Mouse (Mus musculus): ENCODE measurements around the gene Rab38. TPM values are rescaled to one million over a fixed set of nuclear protein-coding genes. Genes with fewer than 3 reads are reported as not detected.

Rab38 gene
- polyA plus RNA-seq (2014; fragmentation: Nextera tagmentation; extraction: Ambion mirVana) = 4.9 and 5.9 TPM in 2 replicates

GRCm38 (mm10) chr7:88429786-88430691, at the start of gene Rab38:
Rab38 (plus strand) TSS chr7:88430273.
- no peak within 1 kb of the TSS for H3K27ac ChIP-seq (ENCODE audit: low read depth, low read length)
- peak within 1 kb of the TSS; percentile 91 for H3K4me2 ChIP-seq (ENCODE audit: low read depth)
- 1% methylated on average over 35 of the region's 35 CpGs for WGBS

GRCm38 (mm10) chr7:88394568-88394967, 35.5 kb upstream of the Rab38 start:
- H3K9ac ChIP-seq (ENCODE audit: low read length) = no peak overlapping the region
- no peak overlapping the region for H3K4me3 ChIP-seq (ENCODE audit: low read depth, low read length)
- H3K4me2 ChIP-seq (ENCODE audit: low read depth) = no peak overlapping the region
- DNase-seq (ENCODE audit: low spot score) (no peak), ATAC-seq (ENCODE audit: insufficient read depth, low FRiP score, low TSS enrichment) (no peak)
- WGBS = 85% methylated on average over 1 of the region's 1 CpGs
- H3K4me1 ChIP-seq (ENCODE audit: control insufficient read depth, insufficient read depth, low read length) = no peaks in the 10 kb centered on the region
- H3K27me3 ChIP-seq (ENCODE audit: control insufficient read depth, insufficient read depth, low read length) = no peaks in the 10 kb centered on the region
- H3K27ac ChIP-seq (ENCODE audit: low read depth, low read length) = no peak overlapping the region
- H3K9me3 ChIP-seq (ENCODE audit: control insufficient read depth, low read length) = no peaks in the 10 kb centered on the region
- H3K36me3 ChIP-seq (ENCODE audit: control insufficient read depth, insufficient read depth, low read length) = no peaks in the 10 kb centered on the region

More at GRCm38 (mm10) chr7:88429786-88430691, at the start of gene Rab38:
- Histone ChIP-seq H3K9me3 (ENCODE audit: control insufficient read depth, low read length) (no peaks in the 10 kb centered on the region), H3K9ac (ENCODE audit: low read length) (peak within 1 kb of the TSS; percentile 40), H3K4me3 (ENCODE audit: low read depth, low read length) (peak within 1 kb of the TSS; percentile 50), H3K4me1 (ENCODE audit: control insufficient read depth, insufficient read depth, low read length) (no peaks in the 10 kb centered on the region), H3K36me3 (ENCODE audit: control insufficient read depth, insufficient read depth, low read length) (no peaks in the 10 kb centered on the region), H3K27me3 (ENCODE audit: control insufficient read depth, insufficient read depth, low read length) (no peaks in the 10 kb centered on the region)
- peak; percentile 64 for DNase-seq (ENCODE audit: low spot score)
- ATAC-seq (ENCODE audit: insufficient read depth, low FRiP score, low TSS enrichment) = peak; percentile 92

DNA sequence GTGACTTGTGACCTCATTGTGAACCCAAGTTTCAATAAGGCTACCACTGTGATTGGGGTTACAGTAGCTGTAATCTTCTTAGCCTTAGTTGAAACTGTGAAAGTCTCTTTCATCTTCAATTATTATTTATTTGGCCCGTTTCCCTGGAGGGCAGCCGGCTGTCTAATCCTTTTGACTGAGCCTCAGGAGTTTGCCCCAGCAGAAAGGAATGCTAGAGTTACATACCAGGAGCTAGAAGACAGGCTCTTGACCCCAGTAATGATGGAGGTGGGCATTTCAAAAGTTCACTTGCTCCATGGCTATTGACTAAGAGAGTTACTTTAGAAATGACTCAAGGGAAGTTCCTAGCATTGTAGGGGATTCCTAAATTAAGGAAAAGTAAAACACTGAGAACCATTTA, 34.3 kb upstream of the Rab38 start:
- 51% methylated on average over 2 of the region's 2 CpGs for WGBS
- no peak for ATAC-seq (ENCODE audit: insufficient read depth, low FRiP score, low TSS enrichment)
- no peak overlapping the region for H3K4me2 ChIP-seq (ENCODE audit: low read depth)

DNA sequence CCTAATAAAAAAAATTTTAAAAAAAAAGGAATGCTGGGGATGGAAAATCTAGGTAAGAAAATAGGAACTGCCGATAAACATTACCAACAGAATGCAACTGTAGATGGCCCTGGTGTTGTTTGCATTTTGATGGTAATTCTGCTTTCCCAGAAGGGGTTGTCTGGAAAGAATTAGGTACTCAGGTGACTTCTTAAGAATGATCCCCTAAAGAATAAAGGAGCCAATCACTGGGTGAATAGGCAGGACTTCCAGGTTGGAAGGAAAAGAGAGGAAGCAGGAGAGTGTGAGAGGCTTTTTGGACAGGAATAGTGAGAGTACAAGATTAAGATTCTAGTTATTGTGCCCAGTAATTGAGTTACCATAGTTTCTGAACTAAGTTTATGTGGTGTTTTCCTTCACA, 24.8 kb upstream of the Rab38 start:
- no peaks in the 10 kb centered on the region for H3K27me3 ChIP-seq (ENCODE audit: control insufficient read depth, insufficient read depth, low read length)

More for the DNA sequence above, 34.3 kb upstream of the Rab38 start:
- Histone ChIP-seq H3K36me3 (ENCODE audit: control insufficient read depth, insufficient read depth, low read length) (no peaks in the 10 kb centered on the region), H3K4me3 (ENCODE audit: low read depth, low read length) (no peak overlapping the region), H3K27me3 (ENCODE audit: control insufficient read depth, insufficient read depth, low read length) (no peaks in the 10 kb centered on the region), H3K4me1 (ENCODE audit: control insufficient read depth, insufficient read depth, low read length) (no peaks in the 10 kb centered on the region), H3K9me3 (ENCODE audit: control insufficient read depth, low read length) (no peaks in the 10 kb centered on the region), H3K9ac (ENCODE audit: low read length) (no peak overlapping the region), H3K27ac (ENCODE audit: low read depth, low read length) (no peak overlapping the region)
- no peak for DNase-seq (ENCODE audit: low spot score)

GRCm38 (mm10) chr7:88406466-88406865, 23.6 kb upstream of the Rab38 start:
- no peak overlapping the region for H3K9ac ChIP-seq (ENCODE audit: low read length)
- H3K9me3 ChIP-seq (ENCODE audit: control insufficient read depth, low read length) = no peaks in the 10 kb centered on the region
- DNase-seq (ENCODE audit: low spot score) (no peak), ATAC-seq (ENCODE audit: insufficient read depth, low FRiP score, low TSS enrichment) (no peak)
- H3K36me3 ChIP-seq (ENCODE audit: control insufficient read depth, insufficient read depth, low read length) = no peaks in the 10 kb centered on the region
- H3K27ac ChIP-seq (ENCODE audit: low read depth, low read length) = no peak overlapping the region
- no peaks in the 10 kb centered on the region for H3K4me1 ChIP-seq (ENCODE audit: control insufficient read depth, insufficient read depth, low read length)
- 74% methylated on average over 2 of the region's 2 CpGs for WGBS
- H3K4me3 ChIP-seq (ENCODE audit: low read depth, low read length) = no peak overlapping the region
- H3K27me3 ChIP-seq (ENCODE audit: control insufficient read depth, insufficient read depth, low read length) = no peaks in the 10 kb centered on the region
- H3K4me2 ChIP-seq (ENCODE audit: low read depth) = no peak overlapping the region

More for the DNA sequence above, 24.8 kb upstream of the Rab38 start:
- Histone ChIP-seq H3K4me2 (ENCODE audit: low read depth) (no peak overlapping the region), H3K9ac (ENCODE audit: low read length) (no peak overlapping the region), H3K27ac (ENCODE audit: low read depth, low read length) (no peak overlapping the region), H3K9me3 (ENCODE audit: control insufficient read depth, low read length) (no peaks in the 10 kb centered on the region), H3K4me3 (ENCODE audit: low read depth, low read length) (no peak overlapping the region), H3K36me3 (ENCODE audit: control insufficient read depth, insufficient read depth, low read length) (no peaks in the 10 kb centered on the region), H3K4me1 (ENCODE audit: control insufficient read depth, insufficient read depth, low read length) (no peaks in the 10 kb centered on the region)
- 97% methylated on average over 1 of the region's 1 CpGs for WGBS
- ATAC-seq (ENCODE audit: insufficient read depth, low FRiP score, low TSS enrichment) (no peak), DNase-seq (ENCODE audit: low spot score) (no peak)

GRCm38 (mm10) chr7:88421821-88422220, 8.3 kb upstream of the Rab38 start:
- no peak overlapping the region for H3K4me3 ChIP-seq (ENCODE audit: low read depth, low read length)
- H3K9ac ChIP-seq (ENCODE audit: low read length) = no peak overlapping the region
- H3K27me3 ChIP-seq (ENCODE audit: control insufficient read depth, insufficient read depth, low read length) = no peaks in the 10 kb centered on the region
- no peak for ATAC-seq (ENCODE audit: insufficient read depth, low FRiP score, low TSS enrichment)
- DNase-seq (ENCODE audit: low spot score) = no peak
- no peaks in the 10 kb centered on the region for H3K9me3 ChIP-seq (ENCODE audit: control insufficient read depth, low read length)
- H3K4me2 ChIP-seq (ENCODE audit: low read depth) = no peak overlapping the region
- H3K27ac ChIP-seq (ENCODE audit: low read depth, low read length) = no peak overlapping the region
- H3K36me3 ChIP-seq (ENCODE audit: control insufficient read depth, insufficient read depth, low read length) = no peaks in the 10 kb centered on the region
- no peaks in the 10 kb centered on the region for H3K4me1 ChIP-seq (ENCODE audit: control insufficient read depth, insufficient read depth, low read length)

DNA sequence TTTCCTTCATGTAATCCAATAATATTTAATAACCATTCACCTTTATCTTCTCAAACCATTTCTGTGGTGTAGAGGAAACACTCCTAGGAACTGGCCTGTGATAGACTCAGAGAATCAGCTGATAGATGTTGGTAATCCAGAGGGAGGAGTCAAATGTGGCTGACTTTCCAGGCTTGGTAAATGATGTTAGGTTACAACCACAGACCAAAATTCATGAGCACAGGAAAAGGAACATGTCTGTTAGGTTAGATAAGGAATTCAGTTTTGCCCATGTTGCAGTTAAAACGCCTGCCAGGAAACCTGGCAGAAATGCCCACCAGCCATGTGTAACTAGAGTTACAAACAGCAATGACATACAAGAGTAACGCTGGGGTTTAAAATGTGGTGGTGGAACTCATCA, 6.2 kb upstream of the Rab38 start:
- H3K4me1 ChIP-seq (ENCODE audit: control insufficient read depth, insufficient read depth, low read length) = no peaks in the 10 kb centered on the region
- H3K36me3 ChIP-seq (ENCODE audit: control insufficient read depth, insufficient read depth, low read length) = no peaks in the 10 kb centered on the region
- H3K9me3 ChIP-seq (ENCODE audit: control insufficient read depth, low read length) = no peaks in the 10 kb centered on the region
- H3K9ac ChIP-seq (ENCODE audit: low read length) = no peak overlapping the region
- 77% methylated on average over 2 of the region's 2 CpGs for WGBS
- no peak overlapping the region for H3K27ac ChIP-seq (ENCODE audit: low read depth, low read length)
- DNase-seq (ENCODE audit: low spot score) (no peak), ATAC-seq (ENCODE audit: insufficient read depth, low FRiP score, low TSS enrichment) (no peak)
- H3K27me3 ChIP-seq (ENCODE audit: control insufficient read depth, insufficient read depth, low read length) = no peaks in the 10 kb centered on the region
- no peak overlapping the region for H3K4me3 ChIP-seq (ENCODE audit: low read depth, low read length)
- no peak overlapping the region for H3K4me2 ChIP-seq (ENCODE audit: low read depth)

DNA sequence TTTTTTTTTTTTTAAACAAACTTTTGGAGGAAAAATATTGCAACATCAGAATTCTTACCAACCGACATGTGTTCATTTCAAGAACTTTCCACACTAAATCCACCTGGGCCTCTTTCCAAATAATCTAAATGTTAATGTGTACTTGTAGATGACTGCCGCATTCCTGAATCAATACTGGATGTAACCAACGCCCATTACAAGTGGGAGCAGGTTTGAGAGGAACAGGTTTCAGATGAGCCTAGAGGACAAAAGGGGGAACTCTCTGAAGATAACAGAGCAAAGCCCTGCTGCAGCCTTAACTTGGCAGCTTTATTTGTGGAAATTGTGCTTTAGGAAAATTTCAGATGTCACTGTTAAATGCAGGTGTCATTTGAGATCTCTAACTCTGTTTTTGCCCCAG, 4.3 kb upstream of the Rab38 start:
- Histone ChIP-seq H3K9me3 (ENCODE audit: control insufficient read depth, low read length) (no peaks in the 10 kb centered on the region), H3K9ac (ENCODE audit: low read length) (no peak overlapping the region), H3K4me1 (ENCODE audit: control insufficient read depth, insufficient read depth, low read length) (no peaks in the 10 kb centered on the region), H3K27ac (ENCODE audit: low read depth, low read length) (no peak overlapping the region), H3K27me3 (ENCODE audit: control insufficient read depth, insufficient read depth, low read length) (no peaks in the 10 kb centered on the region), H3K4me3 (ENCODE audit: low read depth, low read length) (no peak overlapping the region), H3K4me2 (ENCODE audit: low read depth) (no peak overlapping the region), H3K36me3 (ENCODE audit: control insufficient read depth, insufficient read depth, low read length) (no peaks in the 10 kb centered on the region)
- DNase-seq (ENCODE audit: low spot score) = no peak
- no peak for ATAC-seq (ENCODE audit: insufficient read depth, low FRiP score, low TSS enrichment)
- 78% methylated on average over 3 of the region's 3 CpGs for WGBS

DNA sequence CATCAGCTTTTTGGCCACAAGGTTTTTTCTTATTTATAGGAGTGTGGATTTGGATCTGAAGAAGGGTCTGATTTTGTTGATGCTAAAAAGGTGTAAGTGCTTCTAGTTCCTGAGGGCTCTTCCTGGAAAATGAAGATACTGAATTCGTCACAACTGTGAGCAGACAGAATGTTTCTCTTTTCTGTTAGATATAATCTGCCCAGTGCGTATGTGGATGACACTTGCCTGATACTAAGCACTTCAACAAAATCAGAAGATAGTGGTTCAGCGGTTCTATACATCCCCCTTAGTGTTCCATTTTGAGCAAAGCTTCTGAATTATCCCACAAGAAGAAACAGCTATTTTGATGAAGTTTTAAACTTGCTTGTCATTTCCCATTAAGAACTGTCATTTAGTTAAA, 2.6 kb upstream of the Rab38 start:
- no peak overlapping the region for H3K4me2 ChIP-seq (ENCODE audit: low read depth)
- no peak overlapping the region for H3K9ac ChIP-seq (ENCODE audit: low read length)
- no peak overlapping the region for H3K27ac ChIP-seq (ENCODE audit: low read depth, low read length)
- DNase-seq (ENCODE audit: low spot score) (no peak), ATAC-seq (ENCODE audit: insufficient read depth, low FRiP score, low TSS enrichment) (no peak)
- H3K36me3 ChIP-seq (ENCODE audit: control insufficient read depth, insufficient read depth, low read length) = no peaks in the 10 kb centered on the region
- no peaks in the 10 kb centered on the region for H3K4me1 ChIP-seq (ENCODE audit: control insufficient read depth, insufficient read depth, low read length)
- 94% methylated on average over 3 of the region's 3 CpGs for WGBS
- no peaks in the 10 kb centered on the region for H3K9me3 ChIP-seq (ENCODE audit: control insufficient read depth, low read length)
- no peaks in the 10 kb centered on the region for H3K27me3 ChIP-seq (ENCODE audit: control insufficient read depth, insufficient read depth, low read length)
- no peak overlapping the region for H3K4me3 ChIP-seq (ENCODE audit: low read depth, low read length)

All from neural tube, embryonic 11.5 days (tissue).